Mouse (Mus musculus) lung, postnatal 0 days (tissue): ENCODE measurements around the gene Tssk1.

Experiments used
- CTCF ChIP-seq: IDR thresholded peaks from 2 replicates; pipeline ENCODE4 v1.5.1; 2016; ENCODE audit warnings: antibody characterized with exemption, mild to moderate bottlenecking
- EP300 ChIP-seq: IDR thresholded peaks from 2 replicates; pipeline ENCODE4 v1.6.1; 2016; ENCODE audit warnings: antibody characterized with exemption, mild to moderate bottlenecking, control low read depth

GRCm38 (mm10) chr16:17890917-17891566 is 3.0 kb upstream of the Tssk1 start:
- TF ChIP-seq CTCF (no peak; the same call in 1 of the 2 replicates), EP300 (no peak)
